Mouse (Mus musculus) naive thymus-derived CD4-positive, alpha-beta T cell, adult 5 months (primary cell): ENCODE measurements around the gene Scpep1. TPM values are rescaled to one million over a fixed set of nuclear protein-coding genes. Genes with fewer than 3 reads are reported as not detected.

Source experiments
- polyA plus RNA-seq: library from polyadenylated mRNA; unstranded; fragments of 100-300 nt; shearing (Covaris generic); gene quantifications from one replicate; pipeline ENCODE4 v1.2.1, GENCODE M21; 2017

The Scpep1 gene
- polyA plus RNA-seq, result 6.6 TPM

GRCm38 (mm10) chr11:88955217-88955969 lies at the start of gene Scpep1:
Scpep1 (minus strand) TSS chr11:88955465.

GRCm38 (mm10) chr11:88998974-88999722 lies 43.9 kb upstream of the Scpep1 start, which contains the start of gene Trim25:
Trim25 (plus strand) TSS chr11:88999376.

DNA sequence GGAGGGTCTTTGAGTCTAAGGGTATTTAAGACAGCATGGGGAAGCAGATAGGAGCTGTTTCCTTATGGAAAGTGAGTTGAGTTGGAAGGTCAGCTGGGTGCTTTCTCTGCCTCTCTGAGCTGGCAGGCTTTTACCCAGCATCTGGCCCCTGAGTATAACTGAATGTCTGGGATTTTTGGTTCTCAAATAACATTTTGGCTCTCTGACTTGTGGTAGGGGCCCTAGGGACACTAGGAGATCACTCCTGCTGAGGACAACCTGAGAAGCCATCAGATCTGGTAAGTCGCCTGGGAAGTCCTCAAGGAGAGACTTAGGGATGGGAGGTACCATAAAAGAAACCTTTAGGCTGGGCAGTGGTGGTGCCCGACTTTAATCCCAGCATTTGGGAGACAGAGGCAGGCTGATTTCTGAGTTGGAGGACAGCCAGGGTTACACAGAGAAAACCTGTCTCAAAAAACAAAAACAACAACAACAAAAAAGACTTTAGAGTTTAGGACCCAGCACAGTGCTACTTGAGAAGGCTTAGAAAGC lies 15.0 kb upstream of the Scpep1 start, which contains the start of gene Coil:
Gene Coil (plus strand): TSS at position 51 of the 531 bp plus-strand sequence.

DNA sequence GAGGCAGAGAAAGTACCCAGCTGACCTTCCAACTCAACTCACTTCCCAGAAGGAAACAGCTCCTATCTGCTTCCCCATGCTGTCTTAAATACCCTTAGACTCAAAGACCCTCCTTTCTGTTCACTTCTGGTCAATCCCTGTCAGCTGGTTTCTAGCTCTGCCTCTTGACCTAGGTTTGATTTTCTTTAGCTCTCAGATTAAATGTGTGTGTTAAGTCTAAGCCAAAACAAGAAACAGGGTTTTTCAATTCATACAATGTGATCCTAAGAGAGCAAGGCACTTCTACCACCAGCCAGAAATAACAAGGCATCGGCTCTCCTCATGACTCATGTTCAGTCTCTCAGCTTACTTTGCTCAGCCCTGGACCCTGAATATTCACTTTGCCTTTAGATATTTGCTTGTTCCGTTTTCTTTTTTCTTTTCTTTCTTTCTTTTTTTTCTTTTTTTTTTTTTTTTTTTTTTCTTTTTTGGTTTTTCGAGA lies 11.7 kb upstream of the Scpep1 start, which contains the start of gene Elobl:
Gene Elobl (minus strand): TSS at position 51 of the 481 bp plus-strand sequence.

Other genes with a start within 250 kb of the Scpep1 start
- 14.7 TPM for gene Msi2, start 237.0 kb downstream of the Scpep1 start, polyA plus RNA-seq
- 1.3 TPM for gene Akap1, start 90.9 kb downstream of the Scpep1 start, polyA plus RNA-seq
- gene Elobl, start 11.5 kb upstream of the Scpep1 start, polyA plus RNA-seq, result not detected
- 15.3 TPM for gene Coil, start 14.8 kb upstream of the Scpep1 start, polyA plus RNA-seq
- gene Trim25, start 43.9 kb upstream of the Scpep1 start, polyA plus RNA-seq, result 92.4 TPM
- gene Dgke, start 111.4 kb upstream of the Scpep1 start, polyA plus RNA-seq, result 24.9 TPM
- not detected for gene Gm525, start 118.4 kb upstream of the Scpep1 start, polyA plus RNA-seq